In the genomic region with DNA sequence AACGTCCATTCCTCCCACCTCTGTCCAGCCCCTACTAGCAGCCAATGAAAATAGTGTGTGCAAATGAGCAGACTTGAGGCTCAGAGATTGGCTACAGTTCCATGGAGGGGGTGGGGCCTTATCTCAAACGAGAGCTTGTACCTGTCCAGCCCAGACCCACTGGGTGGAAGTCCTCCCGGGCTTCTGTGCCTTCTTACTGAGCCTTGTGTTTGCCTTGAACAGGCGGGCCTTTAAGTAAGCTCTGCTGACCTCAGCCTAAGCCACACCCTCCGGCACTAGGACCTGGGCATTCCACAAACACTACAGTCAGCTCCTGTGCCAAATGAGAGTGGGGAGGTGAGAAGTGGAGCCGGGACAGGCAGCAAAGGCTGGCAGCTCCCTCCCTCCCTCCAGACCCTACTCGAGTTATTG, we compare ENCODE assay signal across 8 mouse cellular contexts. TPM values are rescaled to one million over a fixed set of nuclear protein-coding genes. Genes with fewer than 3 reads are reported as not detected.
DNase-seq lines count a peak whose midpoint lies in the region; ATAC-seq and TF ChIP-seq lines count a peak whose summit lies in the region.

No protein-coding gene starts in this region.

- peak; percentile 68; the same call in 1 of the 2 replicates for TF ChIP-seq POLR2A in liver, adult 2 months (IDR thresholded peaks at IDR 0.05; ENCODE audit: extremely low read depth, insufficient read depth, low read length)
- no peak for TF ChIP-seq POLR2A in cerebellum, adult 2 months (IDR thresholded peaks at IDR 0.05; ENCODE audit: borderline replicate concordance, insufficient read depth, low read length)

- TF ChIP-seq CTCF in liver, adult 2 months (IDR thresholded peaks at IDR 0.05; ENCODE audit: low read depth, low read length), result no peak
- no peak for TF ChIP-seq CTCF in midbrain, postnatal 0 days (IDR thresholded peaks at IDR 0.05)
- no peak for TF ChIP-seq CTCF in cerebellum, adult 2 months (IDR thresholded peaks at IDR 0.05; ENCODE audit: borderline replicate concordance, insufficient read depth, low read depth, low read length)

- no peak overlapping the region for H3K4me2 ChIP-seq in hindbrain, embryonic 15.5 days
- 0 out of 2 replicates have a peak overlapping the region, but pooled peaks have one; percentile 2 for H3K4me2 ChIP-seq in midbrain, postnatal 0 days (ENCODE audit: low read depth, low read length, poor library complexity, severe bottlenecking)

- peaks cover 58% of the 10 kb centered on the region for H3K79me2 ChIP-seq in liver, adult 2 months (ENCODE audit: control insufficient read depth, insufficient read depth, low read length)

- no peaks in the 10 kb centered on the region for H3K27me3 ChIP-seq in hindbrain, embryonic 15.5 days
- no peaks in the 10 kb centered on the region for H3K27me3 ChIP-seq in liver, adult 2 months (ENCODE audit: control insufficient read depth, insufficient read depth, low read length)
- no peaks in the 10 kb centered on the region for H3K27me3 ChIP-seq in midbrain, postnatal 0 days (ENCODE audit: insufficient read depth, low read length)
- no peaks in the 10 kb centered on the region for H3K27me3 ChIP-seq in cerebellum, adult 2 months (ENCODE audit: control insufficient read depth, insufficient read depth, low read length)

- no peaks in the 10 kb centered on the region for H3K9me3 ChIP-seq in hindbrain, embryonic 15.5 days
- H3K9me3 ChIP-seq in midbrain, postnatal 0 days (ENCODE audit: low read length), result no peaks in the 10 kb centered on the region

- H3K9ac ChIP-seq in hindbrain, embryonic 15.5 days, result no peak overlapping the region
- H3K9ac ChIP-seq in liver, adult 2 months (ENCODE audit: low read depth, low read length), result 0 out of 2 replicates have a peak overlapping the region, but pooled peaks have one; percentile 29
- no peak overlapping the region for H3K9ac ChIP-seq in midbrain, postnatal 0 days (replicated peaks; ENCODE audit: low read length, poor library complexity, severe bottlenecking)

- H3K27ac ChIP-seq in hindbrain, embryonic 15.5 days (replicated peaks), result no peak overlapping the region
- peak overlapping the region; percentile 60 for H3K27ac ChIP-seq in liver, adult 2 months (replicated peaks; ENCODE audit: insufficient read depth, low read depth, low read length)
- no peak overlapping the region for H3K27ac ChIP-seq in midbrain, postnatal 0 days (ENCODE audit: low read depth, low read length)
- no peak overlapping the region for H3K27ac ChIP-seq in cerebellum, adult 2 months (ENCODE audit: insufficient read depth, low read length)

- ATAC-seq in erythroblast, adult 5-6 weeks (replicated peaks; ENCODE audit: low FRiP score, poor library complexity, severe bottlenecking), result peak; percentile 82
- ATAC-seq in hindbrain, embryonic 15.5 days (ENCODE audit: low FRiP score, low read depth), result peak; percentile 31
- no peak for ATAC-seq in midbrain, postnatal 0 days (ENCODE audit: low FRiP score)

- no peak overlapping the region for H3K4me3 ChIP-seq in hindbrain, embryonic 15.5 days
- H3K4me3 ChIP-seq in liver, adult 2 months (ENCODE audit: insufficient read depth, low read depth, low read length), result no peak overlapping the region
- no peak overlapping the region for H3K4me3 ChIP-seq in midbrain, postnatal 0 days (ENCODE audit: low read depth, low read length)
- no peak overlapping the region for H3K4me3 ChIP-seq in cerebellum, adult 2 months (replicated peaks; ENCODE audit: insufficient read depth, low read depth, low read length)

- no peaks in the 10 kb centered on the region for H3K36me3 ChIP-seq in hindbrain, embryonic 15.5 days
- H3K36me3 ChIP-seq in liver, adult 2 months (ENCODE audit: control insufficient read depth, insufficient read depth, low read length), result no peaks in the 10 kb centered on the region
- no peaks in the 10 kb centered on the region for H3K36me3 ChIP-seq in midbrain, postnatal 0 days (ENCODE audit: insufficient read depth, low read length)

- peak; percentile 53 to 71 for DNase-seq in spleen, postnatal 36 days (ENCODE audit: low spot score in 2 of 2)
- DNase-seq in spleen, adult 18-20 months, result no peak
- DNase-seq in liver, adult 2 months (ENCODE audit: extremely low read depth, low read depth, low spot score), result peak; percentile 98
- DNase-seq in midbrain, postnatal 0 days (ENCODE audit: low spot score), result peak; percentile 51
- no peak for DNase-seq in layer of hippocampus, postnatal 10 days (ENCODE audit: low spot score in 2 of 2)
- no peak for DNase-seq in cerebellum, adult 2 months

- peaks cover 43% of the 10 kb centered on the region for H3K4me1 ChIP-seq in hindbrain, embryonic 15.5 days (replicated peaks)
- H3K4me1 ChIP-seq in liver, adult 2 months (ENCODE audit: control insufficient read depth, insufficient read depth, low read length), result peaks cover 27% of the 10 kb centered on the region
- H3K4me1 ChIP-seq in midbrain, postnatal 0 days (ENCODE audit: insufficient read depth, low read length), result no peaks in the 10 kb centered on the region
- H3K4me1 ChIP-seq in cerebellum, adult 2 months (ENCODE audit: control insufficient read depth, insufficient read depth, low read length), result peaks cover 28% of the 10 kb centered on the region

- WGBS in hindbrain, embryonic 15.5 days, result 5% methylated on average over 7 of the region's 7 CpGs
- 8% methylated on average over 7 of the region's 7 CpGs for WGBS in liver, adult 2 months
- WGBS in midbrain, postnatal 0 days, result 9% methylated on average over 7 of the region's 7 CpGs
- WGBS in cerebellum, adult 2 months, result 38% methylated on average over 7 of the region's 7 CpGs

RNA-seq across cellular contexts. Expression of gene Zfpm1, which starts 12.3 kb away (rescaled TPM):
- total RNA-seq in erythroblast, adult 5-6 weeks (2015; ENCODE audit: low replicate concordance), result 54.2 and 55.4 TPM in 2 replicates
- total RNA-seq in erythroblast, adult 5-6 weeks (2017; ENCODE audit: low replicate concordance), result 196 and 459 TPM in 2 replicates
- polyA plus RNA-seq in hindbrain, embryonic 15.5 days (2015; fragmentation: Nextera tagmentation; extraction: Ambion mirVana), result 1.4 and 2.3 TPM in 2 replicates
- 7.9 and 8.4 TPM in 2 replicates for total RNA-seq in liver, adult 2 months (2014; rRNA removed)
- polyA plus RNA-seq in liver, adult 2 months (2012; rRNA removed), result 56.5 and 67.5 TPM in 2 replicates
- 19.6 and 28.6 TPM in 2 replicates for total RNA-seq in midbrain, postnatal 0 days (2014; rRNA removed)
- polyA plus RNA-seq in midbrain, postnatal 0 days (2015; fragmentation: Nextera tagmentation; extraction: Ambion mirVana), result 1.2 TPM in 2 replicates
- 10 to 100 TPM; 25.7 to 27.2 TPM for total RNA-seq in layer of hippocampus, postnatal 10 days (2021)
- 19.6 and 20.1 TPM in 2 replicates for polyA plus RNA-seq in cerebellum, adult 2 months (2012; rRNA removed)

Comparison
In these comparisons a context has a peak if more than half of its experiments do, and no peak if none do; other contexts are left out.
1. DNase-seq: peak in spleen, postnatal 36 days (2 of 2), liver, adult 2 months (single experiment) and midbrain, postnatal 0 days (single experiment); none in spleen, adult 18-20 months (0 of 2), layer of hippocampus, postnatal 10 days (0 of 2) and cerebellum, adult 2 months (0 of 2).